Comparison of ENCODE assay signal across 18 mouse cellular contexts in genomic region chr8:84718959-84719690, GRCm38 (mm10). TPM values are rescaled to one million over a fixed set of nuclear protein-coding genes. Genes with fewer than 3 reads are reported as not detected.
DNase-seq lines count a peak whose midpoint lies in the region; ATAC-seq and TF ChIP-seq lines count a peak whose summit lies in the region.
"Had no signal": no experiment of that assay in that cellular context is flagged by ENCODE, and none has a peak within 500 bp of the region (broad histone marks: within the 10 kb centered on the region; RNA-seq: fewer than 3 reads in every experiment).

No protein-coding gene starts in this region.

- peak overlapping the region; percentile 11 for H3K27ac ChIP-seq in heart, adult 2 months
- no peak overlapping the region for H3K27ac ChIP-seq in lung, embryonic 14.5 days (ENCODE audit: low read depth)
- H3K27ac ChIP-seq in hindbrain, embryonic 13.5 days, result no peak overlapping the region
- H3K27ac ChIP-seq: kidney, postnatal 0 days; midbrain, embryonic 10.5 days; neural tube, embryonic 12.5 days had no signal

- WGBS in heart, adult 2 months, result 69% methylated on average over 5 of the region's 5 CpGs
- 67% methylated on average over 5 of the region's 5 CpGs for WGBS in lung, embryonic 14.5 days
- WGBS in hindbrain, embryonic 13.5 days, result 82% methylated on average over 5 of the region's 5 CpGs

- TF ChIP-seq CTCF in heart, adult 2 months (IDR thresholded peaks at IDR 0.05), result no peak
- no peak for TF ChIP-seq CTCF in lung, embryonic 14.5 days (IDR thresholded peaks at IDR 0.05; ENCODE audit: low read depth)

- DNase-seq in cerebellum, adult 11-12 months, result peak; percentile 64
- no peak for DNase-seq in cerebellum, adult 8-10 months
- DNase-seq in heart, adult 2 months, result no peak
- no peak for DNase-seq in heart, postnatal 36 days
- peak; percentile 37 for DNase-seq in lung, embryonic 14.5 days
- DNase-seq in lung, postnatal 36 days, result no peak
- DNase-seq: adrenal gland, postnatal 25 days; kidney, adult 18-20 months; layer of hippocampus, postnatal 36 days; left cerebral cortex, postnatal 4 days; right cerebral cortex, adult 18-20 months had no signal

- H3K4me2 ChIP-seq in lung, embryonic 14.5 days, result no peak overlapping the region
- peak overlapping the region; percentile 21 for H3K4me2 ChIP-seq in myocyte (ENCODE audit: low read depth)
- no peak overlapping the region for H3K4me2 ChIP-seq in hindbrain, embryonic 13.5 days
- H3K4me2 ChIP-seq: neural tube, embryonic 12.5 days had no signal

- H3K9ac ChIP-seq in heart, adult 2 months (ENCODE audit: low read depth, low read length), result no peak overlapping the region
- H3K9ac ChIP-seq in lung, embryonic 14.5 days, result no peak overlapping the region
- H3K9ac ChIP-seq in hindbrain, embryonic 13.5 days, result no peak overlapping the region
- H3K9ac ChIP-seq: neural tube, embryonic 12.5 days had no signal

- TF ChIP-seq EP300 in heart, adult 2 months (IDR thresholded peaks at IDR 0.05; ENCODE audit: insufficient read depth, low read depth, low read length), result no peak

- no peak overlapping the region for H3ac ChIP-seq in myocyte (ENCODE audit: control insufficient read depth, insufficient read length)

- H3K9me3 ChIP-seq in lung, embryonic 14.5 days (ENCODE audit: low read depth, low read length), result no peaks in the 10 kb centered on the region
- no peaks in the 10 kb centered on the region for H3K9me3 ChIP-seq in hindbrain, embryonic 13.5 days
- H3K9me3 ChIP-seq: G1E; midbrain, embryonic 10.5 days; neural tube, embryonic 12.5 days had no signal

- H3K36me3 ChIP-seq in heart, adult 2 months (ENCODE audit: control insufficient read depth, insufficient read depth, low read length), result peaks cover 9% of the 10 kb centered on the region
- H3K36me3 ChIP-seq in lung, embryonic 14.5 days (ENCODE audit: insufficient read depth), result peaks cover 78% of the 10 kb centered on the region
- H3K36me3 ChIP-seq in myocyte (ENCODE audit: control insufficient read depth, insufficient read depth), result peaks cover 27% of the 10 kb centered on the region
- peaks cover 20% of the 10 kb centered on the region; the same call in 1 of the 2 replicates for H3K36me3 ChIP-seq in hindbrain, embryonic 13.5 days
- H3K36me3 ChIP-seq: midbrain, embryonic 10.5 days had no signal

- no peak for ATAC-seq in lung, embryonic 14.5 days (ENCODE audit: insufficient read depth)
- ATAC-seq in hindbrain, embryonic 13.5 days (ENCODE audit: low FRiP score), result no peak
- ATAC-seq: activated CD4-positive, CD25-positive, alpha-beta regulatory T cell, adult 4 months had no signal

- no peaks in the 10 kb centered on the region for H3K79me2 ChIP-seq in heart, adult 2 months (replicated peaks; ENCODE audit: control insufficient read depth, insufficient read depth, low read length)
- peaks cover 6% of the 10 kb centered on the region for H3K79me2 ChIP-seq in myocyte (ENCODE audit: control insufficient read depth, insufficient read depth)

- TF ChIP-seq POLR2A in heart, adult 2 months (IDR thresholded peaks at IDR 0.05; ENCODE audit: insufficient read depth, low read depth, low read length), result no peak
- TF ChIP-seq POLR2A in myocyte (IDR thresholded peaks at IDR 0.05; ENCODE audit: insufficient read length, low read depth), result no peak

- peaks cover 25% of the 10 kb centered on the region for H3K4me1 ChIP-seq in heart, adult 2 months (ENCODE audit: control insufficient read depth, insufficient read depth, low read length)
- peaks cover 28% of the 10 kb centered on the region for H3K4me1 ChIP-seq in lung, embryonic 14.5 days (ENCODE audit: insufficient read depth)
- H3K4me1 ChIP-seq in hindbrain, embryonic 13.5 days (replicated peaks), result peaks cover 39% of the 10 kb centered on the region

- no peak overlapping the region for H3K4me3 ChIP-seq in heart, adult 2 months
- no peak overlapping the region for H3K4me3 ChIP-seq in lung, embryonic 14.5 days (ENCODE audit: low read depth, low read length)
- no peak overlapping the region for H3K4me3 ChIP-seq in myocyte
- no peak overlapping the region for H3K4me3 ChIP-seq in hindbrain, embryonic 13.5 days
- H3K4me3 ChIP-seq: midbrain, embryonic 10.5 days; neural tube, embryonic 12.5 days had no signal

- intact Hi-C loops in heart, adult 2 months (cut with DNase I), result no loop called here
- intact Hi-C loops in heart, postnatal 36 days (cut with DNase I), result no loop called here

- no peaks in the 10 kb centered on the region for H3K27me3 ChIP-seq in heart, adult 2 months (ENCODE audit: control insufficient read depth, insufficient read depth, low read length)
- 0 out of 2 replicates have a peak, but pooled peaks cover 6% of the 10 kb centered on the region for H3K27me3 ChIP-seq in lung, embryonic 14.5 days (ENCODE audit: insufficient read depth, low read length)
- H3K27me3 ChIP-seq in myocyte (ENCODE audit: control insufficient read depth, insufficient read depth, insufficient read length), result no peaks in the 10 kb centered on the region
- H3K27me3 ChIP-seq in hindbrain, embryonic 13.5 days, result peaks cover 81% of the 10 kb centered on the region

TF ChIP-seq in myocyte, 11 proteins besides CTCF, POLR2A, EP300 and RAD21:
- TF ChIP-seq TCF12 (IDR thresholded peaks at IDR 0.05; ENCODE audit: insufficient read depth, poor library complexity, severe bottlenecking) (peak; percentile 5), MYOD1 (IDR thresholded peaks at IDR 0.05; ENCODE audit: control insufficient read depth in 1 of 3, insufficient read length in 2 of 3, low read depth in 2 of 3) (peak; percentile 82 to 97 (median 84)), MAX (IDR thresholded peaks at IDR 0.05; ENCODE audit: low read depth) (no peak), REST (IDR thresholded peaks at IDR 0.05; ENCODE audit: insufficient read depth, insufficient read length) (no peak), TCF3 (IDR thresholded peaks at IDR 0.05; ENCODE audit: insufficient read length, low read depth) (no peak), USF1 (IDR thresholded peaks at IDR 0.05; ENCODE audit: low read depth) (no peak), CEBPB (IDR thresholded peaks at IDR 0.05; ENCODE audit: insufficient read depth, poor library complexity, severe bottlenecking) (no peak), MYOG (IDR thresholded peaks at IDR 0.05; ENCODE audit: control insufficient read depth in 1 of 3, insufficient read depth in 1 of 3, insufficient read length in 2 of 3, low read depth in 2 of 3) (peak in 1 of 3 experiments; percentile 36), E2F4 (IDR thresholded peaks at IDR 0.05; ENCODE audit: insufficient read depth) (no peak), SRF (IDR thresholded peaks at IDR 0.05; ENCODE audit: control insufficient read depth, insufficient read length, low read depth) (no peak), POLR2AphosphoS2 (IDR thresholded peaks at IDR 0.05; ENCODE audit: insufficient read length, low read depth) (no peak)
TF ChIP-seq in myocyte: peak in this region for 3.

RNA-seq across cellular contexts. Expression of gene G430095P16Rik, which starts 3.7 kb away (rescaled TPM):
- under 1 TPM in 1 of 2 experiments, not detected in 1; 0.55 TPM for total RNA-seq in heart, adult 2 months (2021)
- 0.70 TPM in 1 of 2 replicates, not detected in the other for polyA plus RNA-seq in heart, adult 2 months (2012; rRNA removed)
- under 1 TPM in 1 of 2 experiments, not detected in 1; 0.44 TPM for total RNA-seq in heart, postnatal 36 days (2021)
- polyA plus RNA-seq in lung, embryonic 14.5 days (2014; fragmentation: Nextera tagmentation; extraction: Ambion mirVana), result 2.7 and 2.8 TPM in 2 replicates
- 9.4 TPM for polyA plus RNA-seq in myocyte (2012; fragmentation: generic; extraction: Trizol)
- polyA plus RNA-seq in hindbrain, embryonic 13.5 days (2015; fragmentation: Nextera tagmentation; extraction: Ambion mirVana), result 1.0 and 2.3 TPM in 2 replicates
- total RNA-seq: adrenal gland, postnatal 25 days; layer of hippocampus, postnatal 36 days; left cerebral cortex, postnatal 4 days had no signal

RNA-seq across cellular contexts. Expression of gene Lyl1, which starts 17.9 kb away (rescaled TPM):
- 1 to 10 TPM; 3.0 to 3.7 TPM for total RNA-seq in heart, adult 2 months (2021)
- polyA plus RNA-seq in heart, adult 2 months (2012; rRNA removed), result 4.0 and 7.7 TPM in 2 replicates
- total RNA-seq in heart, postnatal 36 days (2021), result 1 to 10 TPM; 5.4 to 5.7 TPM
- 12.0 and 12.5 TPM in 2 replicates for polyA plus RNA-seq in lung, embryonic 14.5 days (2014; fragmentation: Nextera tagmentation; extraction: Ambion mirVana)
- not detected for polyA plus RNA-seq in myocyte (2012; fragmentation: generic; extraction: Trizol)
- polyA plus RNA-seq in hindbrain, embryonic 13.5 days (2015; fragmentation: Nextera tagmentation; extraction: Ambion mirVana), result 3.9 and 4.2 TPM in 2 replicates

RNA-seq across cellular contexts. Expression of gene Nacc1, which starts 31.5 kb away (rescaled TPM):
- 10 to 100 TPM; 30.5 to 31.0 TPM for total RNA-seq in heart, adult 2 months (2021)
- 45.3 and 50.5 TPM in 2 replicates for polyA plus RNA-seq in heart, adult 2 months (2012; rRNA removed)
- 10 to 100 TPM; 27.3 to 30.1 TPM for total RNA-seq in heart, postnatal 36 days (2021)
- polyA plus RNA-seq in lung, embryonic 14.5 days (2014; fragmentation: Nextera tagmentation; extraction: Ambion mirVana), result 29.8 and 33.8 TPM in 2 replicates
- 56.1 TPM for polyA plus RNA-seq in myocyte (2012; fragmentation: generic; extraction: Trizol)
- polyA plus RNA-seq in hindbrain, embryonic 13.5 days (2015; fragmentation: Nextera tagmentation; extraction: Ambion mirVana), result 13.7 and 14.4 TPM in 2 replicates

RNA-seq across cellular contexts. Expression of gene Trmt1, which starts 33.0 kb away (rescaled TPM):
- total RNA-seq in heart, adult 2 months (2021), result 10 to 100 TPM; 32.0 to 37.4 TPM
- polyA plus RNA-seq in heart, adult 2 months (2012; rRNA removed), result 39.9 and 50.8 TPM in 2 replicates
- 10 to 100 TPM; 36.1 to 39.2 TPM for total RNA-seq in heart, postnatal 36 days (2021)
- 66.1 and 68.6 TPM in 2 replicates for polyA plus RNA-seq in lung, embryonic 14.5 days (2014; fragmentation: Nextera tagmentation; extraction: Ambion mirVana)
- polyA plus RNA-seq in myocyte (2012; fragmentation: generic; extraction: Trizol), result 94.4 TPM
- polyA plus RNA-seq in hindbrain, embryonic 13.5 days (2015; fragmentation: Nextera tagmentation; extraction: Ambion mirVana), result 51.9 and 60.3 TPM in 2 replicates

RNA-seq across cellular contexts. Expression of gene Ier2, which starts 56.5 kb away (rescaled TPM):
- total RNA-seq in heart, adult 2 months (2021), result 10 to 100 TPM; 11.8 to 13.0 TPM
- 6.8 and 8.1 TPM in 2 replicates for polyA plus RNA-seq in heart, adult 2 months (2012; rRNA removed)
- total RNA-seq in heart, postnatal 36 days (2021), result 10 to 100 TPM; 12.6 to 16.5 TPM
- polyA plus RNA-seq in lung, embryonic 14.5 days (2014; fragmentation: Nextera tagmentation; extraction: Ambion mirVana), result 81.7 and 83.8 TPM in 2 replicates
- 75.7 TPM for polyA plus RNA-seq in myocyte (2012; fragmentation: generic; extraction: Trizol)
- polyA plus RNA-seq in hindbrain, embryonic 13.5 days (2015; fragmentation: Nextera tagmentation; extraction: Ambion mirVana), result 26.1 and 32.2 TPM in 2 replicates

Comparison
In these comparisons a context has a peak if more than half of its experiments do, and no peak if none do; other contexts are left out.
1. DNase-seq: peak in cerebellum, adult 11-12 months (single experiment) and lung, embryonic 14.5 days (single experiment); none in cerebellum, adult 8-10 months (single experiment), heart, adult 2 months (0 of 2), heart, postnatal 36 days (0 of 2) and lung, postnatal 36 days (single experiment).